Mouse (Mus musculus) thymus, adult 2 months (tissue): ENCODE data around the gene Myo1g.

ENCODE experiments used
- CTCF ChIP-seq: fragments of 200-500 bp; IDR thresholded peaks from 2 replicates; pipeline ENCODE4 v1.5.1; 2012; ENCODE audit warnings: mild to moderate bottlenecking, control low read depth, low read length, moderate library complexity, borderline replicate concordance; ENCODE audit not compliant: control insufficient read depth, poor library complexity, insufficient read depth; ENCODE audit errors: extremely low read depth
- POLR2A ChIP-seq: fragments of 200-500 bp; IDR thresholded peaks from 2 replicates; pipeline ENCODE4 v1.6.1; 2012; ENCODE audit warnings: mild to moderate bottlenecking, low read length, control low read depth, moderate library complexity; ENCODE audit not compliant: control insufficient read depth, poor library complexity, insufficient read depth; ENCODE audit errors: extremely low read depth

DNA sequence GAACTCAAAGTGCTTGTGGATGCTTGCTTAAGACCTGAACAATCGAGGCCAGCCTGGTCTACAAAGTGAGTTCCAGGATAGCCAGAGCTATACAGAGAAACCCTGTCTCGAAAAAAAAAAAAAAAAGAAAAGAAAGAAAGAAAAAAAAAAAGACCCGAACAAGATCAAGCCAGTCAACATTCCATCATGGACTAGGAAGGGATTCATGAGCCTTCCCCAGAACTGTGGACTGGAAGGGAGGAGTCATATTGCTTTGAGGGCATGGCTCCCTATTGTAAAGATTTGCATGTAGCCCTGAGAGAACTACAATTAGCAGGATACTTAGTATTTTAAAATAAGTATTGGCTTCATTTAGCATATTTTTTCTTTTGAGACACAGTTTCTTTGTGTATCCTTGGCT lies 23.9 kb upstream of the Myo1g start:
- TF ChIP-seq POLR2A, result no peak
- no peak for TF ChIP-seq CTCF
